Mouse (Mus musculus) kidney, adult 2 months (tissue): ENCODE measurements around the gene Spata13. TPM values are rescaled to one million over a fixed set of nuclear protein-coding genes. Genes with fewer than 3 reads are reported as not detected.

Experiments used
- DNase-seq: peaks from one replicate; pipeline ENCODE4 v3.0.0; 2021
- H3K27ac ChIP-seq: fragments of 200-500 bp; 2 replicates; pipeline ENCODE4 v1.5.1; 2012; ENCODE audit warnings: low read depth, low read length, control low read depth, inconsistent platforms; ENCODE audit not compliant: insufficient read depth
- H3K27me3 ChIP-seq: fragments of 200-500 bp; replicated peaks from 2 replicates; pipeline ENCODE4 v1.6.1; 2012; ENCODE audit warnings: mild to moderate bottlenecking, moderate library complexity, low read length, inconsistent platforms; ENCODE audit not compliant: control insufficient read depth, insufficient read depth
- H3K36me3 ChIP-seq: fragments of 200-500 bp; 2 replicates; pipeline ENCODE4 v1.6.1; 2012; ENCODE audit warnings: mild to moderate bottlenecking, moderate library complexity, low read length, inconsistent platforms; ENCODE audit not compliant: control insufficient read depth, insufficient read depth
- H3K4me1 ChIP-seq: fragments of 200-500 bp; 2 replicates; pipeline ENCODE4 v1.6.1; 2011; ENCODE audit warnings: low read length; ENCODE audit not compliant: control insufficient read depth, insufficient read depth
- H3K4me3 ChIP-seq: fragments of 200-500 bp; 2 replicates; pipeline ENCODE4 v1.5.1; 2011; ENCODE audit warnings: mild to moderate bottlenecking, low read depth, low read length, control low read depth; ENCODE audit not compliant: insufficient read depth
- CTCF ChIP-seq: fragments of 200-500 bp; conservative IDR thresholded peaks from 2 replicates; pipeline ENCODE4 v1.5.1; 2011; ENCODE audit warnings: low read depth, mild to moderate bottlenecking, control low read depth, low read length, moderate library complexity, mixed read lengths; ENCODE audit not compliant: insufficient read depth, insufficient read length
- POLR2A ChIP-seq: fragments of 200-500 bp; IDR thresholded peaks from one replicate; pipeline ENCODE4 v1.6.1; 2011; ENCODE audit warnings: low read depth, low read length, control low read depth
- WGBS: fragments of 180-500 bp; shearing (Covaris S2); methylation state at CpG from one replicate; pipeline ENCODE4 v1.1.7; 2018; 5-methylcytosine and 5-hydroxymethylcytosine counted together
- polyA plus RNA-seq: library from polyadenylated mRNA; depleted of rRNA; stranded (reverse); fragments of >200 nt; gene quantifications from 2 replicates; pipeline ENCODE4 v1.2.3, GENCODE M21; 2012

Spata13 gene
- polyA plus RNA-seq, 1 experiment = 24.1 TPM

DNA sequence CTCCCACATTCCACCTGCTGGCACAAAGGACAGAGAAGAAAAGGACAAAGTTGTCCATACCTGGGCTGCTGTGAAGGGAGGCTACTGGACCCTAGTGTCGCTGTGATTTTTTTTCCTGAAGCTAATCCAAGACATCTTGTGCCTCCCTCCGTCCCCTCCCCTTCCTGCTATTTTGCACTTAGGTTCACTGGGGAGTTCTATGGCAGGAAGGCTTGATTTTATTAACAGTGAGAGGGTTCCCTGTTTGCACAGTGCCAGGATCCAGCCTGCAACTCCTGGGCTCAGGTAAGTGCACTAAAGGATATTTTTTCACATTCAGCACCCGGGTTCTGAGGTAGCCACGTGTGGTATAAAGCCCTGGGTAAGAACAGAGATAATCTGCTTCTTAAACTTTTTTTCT lies 134.1 kb downstream of the Spata13 start, which contains the start of gene C1qtnf9:
Gene C1qtnf9 (plus strand): TSS at position 251 of the 400 bp plus-strand sequence.
- DNase-seq = no peak
- no peak within 1 kb of the TSS for H3K4me3 ChIP-seq

DNA sequence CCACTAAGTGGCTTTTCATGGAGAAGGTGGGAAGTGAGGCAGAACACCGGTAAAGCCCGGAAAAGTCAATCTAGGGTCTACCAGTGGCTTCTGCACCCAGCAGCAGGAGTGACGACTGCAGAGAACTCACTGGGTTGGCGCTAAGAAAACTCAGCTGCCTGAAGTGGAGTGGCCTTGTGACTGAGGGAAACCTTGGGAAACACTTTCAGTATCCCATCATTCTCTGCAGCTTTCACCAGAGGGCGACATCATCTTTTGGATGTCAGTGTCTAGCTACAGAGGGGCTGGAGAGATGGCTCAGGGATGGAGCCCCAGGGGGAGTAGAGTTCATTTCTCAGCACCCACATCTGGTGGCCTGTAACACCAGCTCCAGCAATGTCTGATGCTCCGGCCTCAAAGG lies 135.5 kb downstream of the Spata13 start:
- Histone ChIP-seq H3K27ac (no peak overlapping the region), H3K4me1 (peaks cover 4% of the 10 kb centered on the region; the same call in 1 of the 2 replicates), H3K36me3 (no peaks in the 10 kb centered on the region), H3K27me3 (no peaks in the 10 kb centered on the region), H3K4me3 (no peak overlapping the region)
- WGBS = 40% methylated on average over 6 of the region's 6 CpGs
- no peak for DNase-seq
- TF ChIP-seq CTCF (0 out of 2 replicates have a peak, but pooled peaks have one; percentile 10), POLR2A (no peak)

More for the DNA sequence above, 134.1 kb downstream of the Spata13 start, which contains the start of gene C1qtnf9:
- Histone ChIP-seq H3K27ac (no peak within 1 kb of the TSS), H3K4me1 (peaks cover 4% of the 10 kb centered on the region; the same call in 1 of the 2 replicates), H3K27me3 (no peaks in the 10 kb centered on the region), H3K36me3 (no peaks in the 10 kb centered on the region; the same call in 1 of the 2 replicates)
- TF ChIP-seq POLR2A (no peak), CTCF (no peak)
- WGBS = 63% methylated on average over 4 of the region's 4 CpGs

- no peaks in the 10 kb centered on the region for H3K4me1 ChIP-seq
- TF ChIP-seq POLR2A (no peak), CTCF (no peak)
- no peaks in the 10 kb centered on the region for H3K27me3 ChIP-seq
- no peak overlapping the region for H3K27ac ChIP-seq
- no peak overlapping the region for H3K4me3 ChIP-seq
- no peaks in the 10 kb centered on the region for H3K36me3 ChIP-seq
- DNase-seq = no peak
- 75% methylated on average over 6 of the region's 6 CpGs for WGBS
Observed at GRCm38 (mm10) chr14:60770594-60770993, 136.8 kb downstream of the Spata13 start.

DNA sequence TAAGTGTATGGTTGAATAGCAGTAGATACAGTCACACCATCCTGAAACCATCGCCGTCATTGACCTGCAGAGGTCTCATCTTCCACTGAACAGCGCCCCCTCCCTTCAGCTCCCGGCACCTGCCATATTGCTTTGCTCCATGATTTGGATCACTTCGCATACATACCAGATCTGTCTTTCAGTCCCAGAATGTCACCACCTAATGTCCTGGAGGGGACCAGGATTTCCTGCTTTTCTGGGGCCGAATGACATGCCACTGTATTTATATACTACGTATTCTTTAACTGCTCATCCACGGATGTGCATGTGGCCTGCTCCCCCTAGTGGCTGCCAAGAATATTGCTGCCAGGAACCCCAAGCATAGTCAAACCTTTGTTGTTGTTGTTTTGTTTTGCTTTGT lies 137.3 kb downstream of the Spata13 start:
- peak; percentile 72 for DNase-seq
- 2% methylated on average over 8 of the region's 8 CpGs for WGBS
- H3K27ac ChIP-seq = no peak overlapping the region
- no peaks in the 10 kb centered on the region for H3K27me3 ChIP-seq
- no peaks in the 10 kb centered on the region for H3K36me3 ChIP-seq
- peak overlapping the region; percentile 38; the same call in 1 of the 2 replicates for H3K4me3 ChIP-seq
- H3K4me1 ChIP-seq = no peaks in the 10 kb centered on the region
- TF ChIP-seq POLR2A (no peak), CTCF (peak; percentile 61)

DNA sequence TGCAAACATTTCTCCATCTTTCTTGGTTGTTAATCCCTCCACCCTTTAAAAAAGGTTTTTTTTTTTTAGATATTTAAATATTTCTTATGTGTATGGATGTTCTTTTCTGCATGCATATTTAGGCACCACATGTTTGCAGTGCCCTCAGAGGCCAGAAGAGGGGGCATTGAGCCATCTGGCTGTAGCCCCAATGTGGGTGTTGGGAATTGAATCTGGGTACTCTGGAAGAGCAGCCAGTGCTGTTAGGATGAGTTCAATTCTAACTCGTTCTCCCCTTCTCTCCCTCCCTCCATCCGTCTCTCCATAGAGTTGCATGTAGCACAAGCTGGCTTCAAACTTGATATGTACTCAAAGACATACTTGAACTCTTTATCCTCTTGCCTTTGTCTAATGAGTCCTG lies 139.7 kb downstream of the Spata13 start:
- WGBS = 80% methylated on average over 2 of the region's 2 CpGs
- H3K27me3 ChIP-seq = no peaks in the 10 kb centered on the region
- no peak for TF ChIP-seq POLR2A
- TF ChIP-seq CTCF = peak; percentile 32; the same call in 1 of the 2 replicates
- no peak overlapping the region for H3K4me3 ChIP-seq
- DNase-seq = no peak
- no peaks in the 10 kb centered on the region for H3K4me1 ChIP-seq
- H3K36me3 ChIP-seq = no peaks in the 10 kb centered on the region
- H3K27ac ChIP-seq = no peak overlapping the region

DNA sequence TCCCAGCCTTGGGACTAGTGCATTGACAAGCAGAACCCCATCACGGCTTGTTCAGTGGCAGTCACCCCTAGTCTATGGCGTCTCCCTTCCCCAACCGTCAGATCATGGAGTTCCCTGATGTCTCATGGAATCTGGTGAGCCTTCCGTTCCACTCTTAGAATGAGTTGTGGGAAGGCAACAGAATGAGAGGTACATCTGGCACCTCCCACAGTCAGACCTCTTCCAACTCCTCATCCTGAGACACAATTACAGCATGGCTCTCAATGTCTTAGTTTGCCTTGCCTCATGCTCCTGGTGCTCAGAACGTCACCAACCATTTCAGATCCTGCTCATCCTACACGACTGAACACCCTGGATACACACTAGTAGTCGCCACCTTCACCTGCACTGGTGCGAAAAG lies 142.7 kb downstream of the Spata13 start:
- H3K4me1 ChIP-seq = no peaks in the 10 kb centered on the region
- H3K27ac ChIP-seq = no peak overlapping the region
- 88% methylated on average over 8 of the region's 8 CpGs for WGBS
- H3K27me3 ChIP-seq = no peaks in the 10 kb centered on the region
- H3K4me3 ChIP-seq = no peak overlapping the region
- no peak for TF ChIP-seq CTCF
- TF ChIP-seq POLR2A = no peak
- no peak for DNase-seq
- no peaks in the 10 kb centered on the region for H3K36me3 ChIP-seq

- Histone ChIP-seq H3K27ac (no peak overlapping the region), H3K27me3 (no peaks in the 10 kb centered on the region), H3K36me3 (no peaks in the 10 kb centered on the region), H3K4me3 (no peak overlapping the region), H3K4me1 (no peaks in the 10 kb centered on the region)
- no peak for DNase-seq
- TF ChIP-seq POLR2A (no peak), CTCF (no peak)
- WGBS = 90% methylated on average over 5 of the region's 5 CpGs
Observed at GRCm38 (mm10) chr14:60777485-60777919, 143.7 kb downstream of the Spata13 start.
